Mouse (Mus musculus) liver, postnatal 0 days (tissue): ENCODE data around the gene Btbd9.

Source experiments
- CTCF ChIP-seq: sonication (generic); IDR thresholded peaks from 2 replicates; pipeline ENCODE4 v1.5.1; 2016; ENCODE audit warnings: antibody characterized with exemption, low read depth
- EP300 ChIP-seq: IDR thresholded peaks from 2 replicates; pipeline ENCODE4 v1.6.1; 2016; ENCODE audit warnings: antibody characterized with exemption, low read depth, mild to moderate bottlenecking

DNA sequence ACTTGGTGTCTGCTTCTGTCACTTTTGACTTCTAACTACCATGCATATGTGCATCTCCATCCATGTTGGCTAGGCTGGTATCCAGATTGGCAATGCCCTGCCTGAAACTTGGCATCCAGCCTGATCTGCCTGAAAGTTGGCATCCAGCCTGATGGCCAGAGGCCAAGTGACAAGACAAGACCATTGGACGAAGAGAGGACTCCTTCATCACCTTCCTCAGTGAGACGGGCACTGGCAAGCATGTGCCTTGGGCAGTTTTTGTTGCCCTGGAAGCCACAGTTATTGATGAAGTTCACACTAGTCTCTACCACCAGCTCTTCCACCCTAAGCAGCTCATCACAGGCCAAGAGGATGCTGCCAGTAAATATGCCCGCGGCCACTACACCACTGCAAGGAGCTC lies 398.9 kb downstream of the Btbd9 start:
- TF ChIP-seq CTCF = no peak
- no peak for TF ChIP-seq EP300
